Mouse (Mus musculus) left cerebral cortex, postnatal 25 days (tissue): ENCODE data around the gene Maml1. TPM values are rescaled to one million over a fixed set of nuclear protein-coding genes. Genes with fewer than 3 reads are reported as not detected.

Experiments
- DNase-seq, 2 experiments: peaks; one replicate each; pipeline ENCODE4 v3.0.0; 2022; ENCODE audit warnings: low spot score in 2 of 2, mixed read lengths in 1 of 2
- intact Hi-C: fragments of 180-260 bp; cut with DNase I; formaldehyde crosslinking; loops from one replicate; pipeline ENCODE4 v1.15.1; 2025
- total RNA-seq, 2 experiments: library from RNA; stranded (reverse); gene quantifications; 2 replicates each; pipeline ENCODE4 v1.2.3; 2021

Maml1 gene
- total RNA-seq, 2 experiments from 2014 or later: 9.5 to 10.1 TPM

- intact Hi-C loops: no loop called here
These were observed 5.7 kb downstream of the Maml1 start for GRCm38 (mm10) chr11:50286428-50286827.

GRCm38 (mm10) chr11:50285696-50286095, 6.4 kb downstream of the Maml1 start:
- intact Hi-C loops: no loop called here
- DNase-seq: no peak

More at GRCm38 (mm10) chr11:50286428-50286827, 5.7 kb downstream of the Maml1 start:
- DNase-seq: no peak

- no peak for DNase-seq
- intact Hi-C loops: no loop called here
These were observed 6.8 kb downstream of the Maml1 start for GRCm38 (mm10) chr11:50285263-50285662.

GRCm38 (mm10) chr11:50280053-50280452, 12.1 kb downstream of the Maml1 start:
- intact Hi-C loops: no loop called here
- no peak for DNase-seq

GRCm38 (mm10) chr11:50279005-50279404, 13.1 kb downstream of the Maml1 start:
- no peak for DNase-seq
- intact Hi-C loops: no loop called here

- intact Hi-C loops: no loop called here
- DNase-seq: no peak
These were observed 14.4 kb downstream of the Maml1 start for GRCm38 (mm10) chr11:50277706-50278105.

GRCm38 (mm10) chr11:50277025-50277424, 15.1 kb downstream of the Maml1 start:
- no peak for DNase-seq
- intact Hi-C loops: no loop called here

- intact Hi-C loops: no loop called here
- DNase-seq: peak in 1 of 2 experiments; percentile 81
These were observed 16.5 kb downstream of the Maml1 start for GRCm38 (mm10) chr11:50275568-50276151.

GRCm38 (mm10) chr11:50275077-50275476, 17.0 kb downstream of the Maml1 start:
- DNase-seq: no peak
- intact Hi-C loops: no loop called here

GRCm38 (mm10) chr11:50272819-50273218, 19.3 kb downstream of the Maml1 start:
- intact Hi-C loops: no loop called here

GRCm38 (mm10) chr11:50269885-50270284, 22.2 kb downstream of the Maml1 start:
- intact Hi-C loops: no loop called here
- no peak for DNase-seq

More at GRCm38 (mm10) chr11:50272819-50273218, 19.3 kb downstream of the Maml1 start:
- DNase-seq: no peak

- intact Hi-C loops: no loop called here
These were observed 22.9 kb downstream of the Maml1 start for GRCm38 (mm10) chr11:50269163-50269562.

GRCm38 (mm10) chr11:50266997-50267396, 25.1 kb downstream of the Maml1 start:
- DNase-seq: no peak
- intact Hi-C loops: no loop called here

More at GRCm38 (mm10) chr11:50269163-50269562, 22.9 kb downstream of the Maml1 start:
- no peak for DNase-seq

GRCm38 (mm10) chr11:50265931-50266330, 26.2 kb downstream of the Maml1 start:
- DNase-seq: no peak
- intact Hi-C loops: no loop called here

- DNase-seq: no peak
- intact Hi-C loops: no loop called here
These were observed 28.9 kb downstream of the Maml1 start for GRCm38 (mm10) chr11:50263198-50263597.

GRCm38 (mm10) chr11:50262020-50262419, 30.1 kb downstream of the Maml1 start:
- intact Hi-C loops: no loop called here
- DNase-seq: no peak

- intact Hi-C loops: no loop called here
- DNase-seq: peak in 1 of 2 experiments; percentile 87
These were observed 33.8 kb downstream of the Maml1 start for GRCm38 (mm10) chr11:50258310-50258709.

GRCm38 (mm10) chr11:50256615-50257014, 35.5 kb downstream of the Maml1 start:
- intact Hi-C loops: no loop called here

GRCm38 (mm10) chr11:50254010-50254580, 38.0 kb downstream of the Maml1 start:
- DNase-seq: peak; percentile 82 to 96
- intact Hi-C loops: no loop called here

More at GRCm38 (mm10) chr11:50256615-50257014, 35.5 kb downstream of the Maml1 start:
- DNase-seq: peak in 1 of 2 experiments; percentile 72

GRCm38 (mm10) chr11:50253393-50253792, 38.7 kb downstream of the Maml1 start:
- no peak for DNase-seq
- intact Hi-C loops: no loop called here

GRCm38 (mm10) chr11:50252684-50253265, 39.3 kb downstream of the Maml1 start:
- DNase-seq: no peak
- intact Hi-C loops: no loop called here
